Mouse (Mus musculus): ENCODE results near the gene Irak1bp1. TPM values are rescaled to one million over a fixed set of nuclear protein-coding genes. Genes with fewer than 3 reads are reported as not detected.
A peak's percentile ranks its signal among the peaks of the same experiment; 100 is the strongest.

The Irak1bp1 gene
- total RNA-seq, 2 experiments from 2014 or later = 2.1 to 2.3 TPM

DNA sequence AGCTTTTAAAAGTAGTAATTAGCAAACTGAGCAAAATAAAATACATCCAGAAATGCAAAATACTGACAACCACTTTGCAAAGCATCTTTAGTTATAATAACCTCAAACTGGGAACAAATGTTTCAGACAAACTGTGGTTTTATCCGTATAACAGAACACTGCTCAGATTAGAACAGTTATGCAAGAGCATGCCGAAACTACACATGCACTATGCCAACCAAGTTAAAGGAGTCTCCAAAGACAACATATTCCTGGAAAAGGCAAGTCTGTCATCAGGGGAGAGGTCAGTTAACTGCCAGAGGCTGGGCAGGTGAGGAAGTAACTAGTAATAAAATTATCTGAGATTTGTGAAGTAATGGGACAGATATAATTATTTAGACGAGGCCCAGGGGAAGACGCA lies 13.3 kb downstream of the Irak1bp1 start:
- intact Hi-C loops (cut with DNase I) = no loop called here
- Histone ChIP-seq H3K4me3 (no peak overlapping the region), H3K27ac (no peak overlapping the region)
- no peak for DNase-seq
- TF ChIP-seq CTCF (IDR thresholded peaks at IDR 0.05) = no peak

DNA sequence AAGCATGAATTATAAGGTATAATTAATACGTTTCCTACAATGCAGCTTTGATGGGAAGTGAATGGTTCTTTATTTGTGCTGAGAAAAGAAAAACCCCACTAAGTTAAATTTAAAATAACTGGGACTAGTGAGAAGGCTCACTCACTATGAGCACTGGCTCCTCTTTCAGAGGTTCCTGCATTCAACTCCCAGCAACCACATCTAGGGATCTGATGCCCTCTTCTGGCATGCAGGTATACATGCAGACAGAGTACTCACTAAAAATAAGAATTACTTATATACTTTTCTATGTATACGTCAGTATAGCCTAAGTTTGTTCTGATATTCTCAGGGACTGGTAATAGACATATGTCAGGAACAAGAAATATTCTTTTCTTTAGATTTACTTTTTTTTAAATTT lies 24.7 kb downstream of the Irak1bp1 start:
- no peak overlapping the region for H3K4me3 ChIP-seq
- TF ChIP-seq CTCF (IDR thresholded peaks at IDR 0.05) = peak; percentile 52
- no peak overlapping the region for H3K27ac ChIP-seq
- intact Hi-C loops (cut with DNase I) = no loop called here
- no peak for DNase-seq

DNA sequence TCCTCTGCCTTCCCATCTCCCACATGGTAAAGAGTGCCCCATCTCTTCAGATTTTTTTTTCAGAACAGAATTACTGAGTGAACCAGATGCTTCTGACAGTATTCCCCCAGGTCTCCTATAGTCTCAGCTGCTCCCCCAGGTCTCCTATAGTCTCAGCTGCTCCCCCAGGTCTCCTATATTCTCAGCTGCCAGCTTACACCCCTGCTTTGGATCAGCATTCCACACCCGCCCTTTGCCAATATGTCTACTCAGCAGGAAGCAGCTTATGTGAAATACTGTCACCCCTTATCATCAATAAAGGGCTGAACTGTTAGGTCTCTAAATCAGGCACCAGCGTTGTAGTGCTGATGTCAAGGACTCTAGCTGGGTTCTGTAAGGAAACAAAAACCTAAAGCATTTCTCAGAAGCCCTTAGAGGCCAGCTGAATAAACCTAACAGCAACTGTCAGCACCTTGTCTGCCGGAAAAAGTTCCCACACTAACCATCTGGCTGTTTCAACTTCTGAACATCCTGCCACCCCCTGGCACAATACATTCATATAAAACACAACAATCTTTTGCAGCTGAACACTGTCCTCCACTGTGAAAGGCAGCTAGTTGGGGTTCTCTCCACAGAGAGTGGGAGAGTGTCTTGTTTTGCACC lies 25.8 kb downstream of the Irak1bp1 start:
- intact Hi-C loops (cut with DNase I) = no loop called here

DNA sequence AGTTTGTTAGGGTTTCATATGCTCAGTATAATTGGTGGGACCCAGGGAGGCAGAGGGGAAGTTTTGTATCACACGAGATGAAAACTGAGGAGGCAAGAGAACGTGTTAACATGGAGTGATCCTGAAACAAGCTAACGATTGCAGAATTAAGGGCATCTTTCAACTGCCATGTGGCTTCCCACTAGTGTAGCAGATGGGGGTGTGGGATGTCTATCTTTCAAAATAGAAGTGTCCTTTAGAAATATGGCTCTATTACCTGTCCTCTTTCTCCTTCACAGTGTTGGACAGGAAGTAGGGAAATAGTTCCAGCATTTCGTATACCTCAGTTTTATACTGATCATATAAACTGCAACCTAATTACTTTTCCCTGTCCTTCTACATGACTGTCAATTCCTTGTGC lies 26.9 kb downstream of the Irak1bp1 start:
- intact Hi-C loops (cut with DNase I) = no loop called here
- no peak overlapping the region for H3K4me3 ChIP-seq
- H3K27ac ChIP-seq = no peak overlapping the region
- no peak for TF ChIP-seq CTCF (IDR thresholded peaks at IDR 0.05)
- DNase-seq = no peak

More for the DNA sequence above, 25.8 kb downstream of the Irak1bp1 start:
- Histone ChIP-seq H3K4me3 (no peak overlapping the region), H3K27ac (no peak overlapping the region)
- no peak for DNase-seq
- TF ChIP-seq CTCF (IDR thresholded peaks at IDR 0.05) = no peak

DNA sequence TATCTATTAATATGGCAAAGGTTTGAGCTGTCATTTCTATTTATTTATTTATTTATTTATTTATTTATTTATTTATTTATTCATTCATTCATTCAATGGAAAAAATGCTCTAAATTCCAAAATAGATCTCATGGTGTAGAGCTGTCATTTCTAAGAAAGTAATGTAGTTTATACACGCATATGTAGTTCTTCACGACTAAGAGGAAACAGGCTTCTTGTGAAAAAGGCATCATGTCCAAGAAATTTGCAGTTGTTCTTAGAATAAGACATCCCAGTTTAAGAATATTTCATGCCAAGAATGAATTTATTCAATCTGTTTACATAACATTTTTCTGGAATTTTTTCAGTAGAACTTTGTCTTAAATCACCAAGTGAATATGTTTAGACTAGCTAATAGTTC lies 31.5 kb downstream of the Irak1bp1 start:
- TF ChIP-seq CTCF (IDR thresholded peaks at IDR 0.05) = no peak
- H3K27ac ChIP-seq = no peak overlapping the region
- DNase-seq = no peak
- intact Hi-C loops (cut with DNase I) = no loop called here
- H3K4me3 ChIP-seq = no peak overlapping the region

DNA sequence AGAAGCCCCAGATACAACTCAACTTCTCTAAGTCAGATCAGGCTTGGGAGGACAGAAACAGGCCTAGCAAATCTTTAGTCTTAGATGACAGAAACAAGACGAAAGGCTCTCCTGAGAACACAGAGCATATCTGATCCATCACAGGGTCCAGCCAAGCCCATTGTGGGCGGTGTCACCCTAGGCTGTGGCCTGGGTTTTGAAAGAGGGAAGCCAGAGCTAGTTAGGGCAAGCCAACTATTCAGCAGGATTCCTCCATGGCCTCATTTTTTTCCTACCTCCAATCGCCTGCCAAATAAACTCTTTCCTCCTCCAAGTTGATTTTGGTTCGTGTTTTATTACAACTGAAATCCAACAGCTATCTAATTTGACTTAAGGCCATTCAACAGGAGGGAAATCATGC lies 32.0 kb downstream of the Irak1bp1 start:
- Histone ChIP-seq H3K27ac (no peak overlapping the region), H3K4me3 (no peak overlapping the region)
- no peak for TF ChIP-seq CTCF (IDR thresholded peaks at IDR 0.05)
- DNase-seq = peak; percentile 22
- intact Hi-C loops (cut with DNase I) = no loop called here

DNA sequence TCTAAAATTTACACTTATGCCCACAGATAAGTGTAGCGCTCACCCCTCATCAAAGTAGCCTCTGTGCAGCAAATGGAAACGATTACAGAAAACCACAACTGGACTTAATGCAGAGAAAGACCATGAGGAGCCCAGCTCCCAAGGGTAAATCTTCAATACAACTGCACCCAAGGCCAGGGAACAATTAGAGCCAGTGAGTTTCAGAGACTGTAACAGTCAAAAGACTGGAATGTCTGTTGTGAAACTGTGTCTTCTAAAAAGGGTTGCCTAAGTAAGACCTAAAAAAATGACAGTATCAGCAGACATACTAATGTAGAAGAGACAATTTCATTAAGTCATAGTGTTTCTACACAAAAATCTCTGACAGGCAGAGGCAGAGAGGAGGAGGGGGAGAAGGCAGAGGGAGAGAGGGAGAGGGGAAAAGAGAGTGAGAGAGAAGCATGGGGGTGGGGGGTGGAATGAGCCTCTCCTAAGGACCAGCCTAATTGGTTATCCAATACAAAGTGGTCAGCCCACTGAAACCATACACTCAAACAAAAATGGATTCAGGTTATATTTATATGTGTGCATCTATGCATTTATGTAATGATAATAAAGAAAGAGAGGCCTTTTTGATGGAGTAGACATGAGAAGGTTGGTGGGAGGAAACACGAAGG lies 32.6 kb downstream of the Irak1bp1 start:
- H3K27ac ChIP-seq = no peak overlapping the region
- DNase-seq = no peak
- intact Hi-C loops (cut with DNase I) = no loop called here
- no peak for TF ChIP-seq CTCF (IDR thresholded peaks at IDR 0.05)
- no peak overlapping the region for H3K4me3 ChIP-seq

DNA sequence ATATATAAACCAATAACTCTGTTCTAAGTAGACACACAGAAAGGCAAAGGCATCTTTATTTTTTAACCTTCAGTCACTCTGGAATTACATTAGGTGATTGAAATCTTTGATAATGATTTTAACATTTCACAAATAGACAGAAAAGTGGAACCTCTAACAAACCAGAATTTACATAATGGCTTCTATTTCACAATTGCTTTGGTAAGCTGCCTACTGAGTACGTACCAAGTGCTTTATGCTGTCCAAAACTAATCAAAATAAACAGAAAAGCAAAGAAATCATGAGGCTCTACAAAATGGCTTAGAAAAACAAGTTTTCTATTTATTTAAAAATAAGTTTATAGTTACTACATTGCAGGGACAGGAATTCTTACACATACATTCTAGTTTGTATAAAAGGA lies 36.8 kb downstream of the Irak1bp1 start:
- no peak overlapping the region for H3K4me3 ChIP-seq
- TF ChIP-seq CTCF (IDR thresholded peaks at IDR 0.05) = no peak
- intact Hi-C loops (cut with DNase I) = no loop called here

DNA sequence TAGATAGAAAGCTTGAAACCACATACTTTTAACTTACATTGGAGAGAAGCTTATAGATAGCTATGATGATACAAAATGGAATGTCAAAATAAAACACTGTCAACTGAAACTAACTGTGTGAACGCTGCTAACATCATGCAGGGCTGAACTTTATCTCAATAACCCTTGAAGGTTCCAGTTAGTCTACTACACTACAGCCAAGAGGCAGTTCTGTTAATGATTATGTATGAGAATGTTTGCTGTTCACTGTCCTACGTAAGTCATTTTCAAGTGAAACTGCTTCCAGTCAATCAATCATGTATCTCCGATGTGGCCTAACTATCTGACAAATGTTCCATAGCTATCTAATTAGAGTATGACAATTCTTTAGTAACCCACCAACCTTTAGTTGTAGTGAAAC lies 38.4 kb downstream of the Irak1bp1 start:
- intact Hi-C loops (cut with DNase I) = no loop called here
- Histone ChIP-seq H3K4me3 (no peak overlapping the region), H3K27ac (no peak overlapping the region)
- no peak for DNase-seq
- TF ChIP-seq CTCF (IDR thresholded peaks at IDR 0.05) = no peak

More for the DNA sequence above, 36.8 kb downstream of the Irak1bp1 start:
- DNase-seq = no peak
- H3K27ac ChIP-seq = no peak overlapping the region

DNA sequence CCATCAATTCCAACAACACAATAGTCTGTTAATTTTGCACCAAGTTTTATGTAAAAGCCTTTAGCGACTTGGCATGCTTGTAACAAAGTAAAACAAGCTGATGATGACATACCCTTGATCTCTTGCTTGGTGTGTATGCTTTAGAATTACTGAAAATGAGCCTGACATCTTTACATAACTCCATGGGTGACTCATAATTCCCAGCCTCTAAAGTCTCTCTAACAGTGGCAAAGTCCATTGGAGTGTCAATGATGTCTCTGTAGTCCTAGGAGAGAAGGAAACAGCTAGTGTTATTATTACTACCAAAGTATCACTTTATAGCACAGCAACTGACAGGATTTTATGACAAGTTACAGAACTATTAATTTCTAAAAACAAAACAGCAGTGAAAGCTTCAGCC lies 47.7 kb downstream of the Irak1bp1 start:
- Histone ChIP-seq H3K27ac (no peak overlapping the region), H3K4me3 (no peak overlapping the region)
- TF ChIP-seq CTCF (IDR thresholded peaks at IDR 0.05) = no peak
- intact Hi-C loops (cut with DNase I) = loop anchor here (5.0 kb wide), 1 partner anchor 35 kb away; no protein-coding TSS in a partner anchor
- DNase-seq = no peak

DNA sequence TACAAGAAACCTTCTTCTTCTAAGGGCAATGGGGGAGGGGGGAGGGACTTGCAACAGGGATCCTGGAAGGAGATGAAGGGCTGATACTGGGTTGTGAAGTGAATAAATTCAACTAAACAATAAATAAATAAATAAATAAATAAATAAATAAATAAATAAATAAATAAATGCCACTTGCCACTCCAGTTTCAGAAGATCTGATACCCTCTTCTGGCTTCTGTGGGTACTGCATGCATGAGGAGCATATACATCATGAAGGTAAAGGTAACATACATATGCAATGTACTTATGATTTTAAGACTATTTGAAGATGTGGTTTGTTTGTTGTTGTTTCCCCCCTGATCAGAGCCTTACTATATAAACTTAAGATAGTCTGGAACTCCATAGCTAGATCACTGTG lies 54.8 kb downstream of the Irak1bp1 start:
- peak; percentile 17; the same call in 1 of the 2 replicates for TF ChIP-seq CTCF (IDR thresholded peaks at IDR 0.05)
- Histone ChIP-seq H3K4me3 (no peak overlapping the region), H3K27ac (no peak overlapping the region)
- no peak for DNase-seq
- intact Hi-C loops (cut with DNase I) = no loop called here

DNA sequence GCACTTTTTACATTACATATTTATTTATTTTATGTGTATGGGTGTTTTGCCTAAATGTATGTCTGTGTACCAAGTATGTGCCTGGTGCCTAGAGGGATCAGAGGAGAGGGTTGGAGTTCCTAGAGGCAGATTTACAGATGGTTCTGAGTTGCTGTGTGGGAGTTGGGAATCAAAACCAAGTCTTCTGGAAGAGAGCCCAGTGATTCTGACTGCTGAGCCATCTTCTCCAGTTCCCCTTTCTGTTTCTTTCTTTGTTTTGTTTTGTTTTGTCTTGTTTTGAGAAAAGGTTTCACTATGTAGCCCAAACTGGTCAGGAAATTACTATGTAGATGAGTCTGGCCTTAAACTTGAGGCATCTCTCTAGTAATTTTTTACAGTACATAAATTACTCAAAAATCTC lies 59.3 kb downstream of the Irak1bp1 start:
- no peak overlapping the region for H3K4me3 ChIP-seq
- intact Hi-C loops (cut with DNase I) = no loop called here
- DNase-seq = no peak
- no peak for TF ChIP-seq CTCF (IDR thresholded peaks at IDR 0.05)
- no peak overlapping the region for H3K27ac ChIP-seq

Other genes starting within 250 kb of the Irak1bp1 start
- 10 to 100 TPM; 30.2 to 32.7 TPM for gene Phip, start 146.0 kb downstream of the Irak1bp1 start, total RNA-seq (2021)

Measured in gastrocnemius, adult 2 months (tissue).